ENCODE assay signal across 1 mouse cellular context in genomic region chr19:32755104-32755791, GRCm38 (mm10).
TF ChIP-seq lines count a peak whose summit lies in the region.

No protein-coding gene starts in this region.

TF ChIP-seq in CH12.LX, 34 proteins besides CTCF, POLR2A, EP300 and RAD21 (continued from another document):
- TF ChIP-seq JUN (IDR thresholded peaks at IDR 0.05; ENCODE audit: insufficient read depth, low read depth, low read length), result no peak
- no peak for TF ChIP-seq USF2 (conservative IDR thresholded peaks at IDR 0.05; ENCODE audit: low read depth, low read length)
- TF ChIP-seq UBTF (IDR thresholded peaks at IDR 0.05; ENCODE audit: low read depth, low read length), result no peak
TF ChIP-seq in CH12.LX: peak in this region for 4.
